Mouse (Mus musculus) embryo, embryonic 10 days (tissue): ENCODE results near the gene Macrod2.

Experiments
- DNase-seq: peaks from one replicate; pipeline ENCODE4 v3.0.0-alpha.2; 2015; ENCODE audit warnings: low spot score

Gene Macrod2

DNA sequence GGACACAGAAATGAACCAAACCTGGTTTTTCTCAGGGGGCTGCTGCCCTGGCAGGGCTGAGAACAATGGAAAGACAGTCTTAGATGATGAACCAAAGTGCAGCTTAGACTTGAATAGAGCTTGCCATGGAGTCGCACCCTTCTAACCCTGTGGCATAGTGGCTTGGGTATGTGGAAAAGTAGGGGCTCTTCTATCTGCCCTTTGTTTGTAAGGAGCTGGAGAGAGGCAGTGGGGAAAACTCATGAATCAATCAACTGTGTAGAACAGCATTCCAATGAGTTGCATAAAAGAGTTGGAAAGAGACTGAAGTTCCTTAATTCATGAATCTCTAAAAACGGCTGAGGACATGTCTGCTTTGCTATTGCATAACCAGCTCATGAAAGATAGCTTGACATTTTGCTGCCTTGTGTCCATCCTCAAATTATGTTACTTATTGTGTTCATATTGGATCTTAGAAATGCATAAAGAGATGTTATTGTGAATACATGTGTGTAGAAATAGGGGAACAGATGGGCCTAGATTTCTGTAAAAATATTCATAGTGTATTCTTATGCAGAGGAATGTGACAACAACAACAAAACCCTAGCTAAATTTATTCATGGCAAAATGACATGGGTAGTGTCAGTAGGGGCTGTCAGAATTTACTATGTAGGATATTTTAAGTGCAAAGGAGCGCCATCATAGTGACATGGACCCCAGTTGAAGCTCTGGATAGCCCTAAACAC, 197.6 kb downstream of the Macrod2 start:
- DNase-seq = no peak

DNA sequence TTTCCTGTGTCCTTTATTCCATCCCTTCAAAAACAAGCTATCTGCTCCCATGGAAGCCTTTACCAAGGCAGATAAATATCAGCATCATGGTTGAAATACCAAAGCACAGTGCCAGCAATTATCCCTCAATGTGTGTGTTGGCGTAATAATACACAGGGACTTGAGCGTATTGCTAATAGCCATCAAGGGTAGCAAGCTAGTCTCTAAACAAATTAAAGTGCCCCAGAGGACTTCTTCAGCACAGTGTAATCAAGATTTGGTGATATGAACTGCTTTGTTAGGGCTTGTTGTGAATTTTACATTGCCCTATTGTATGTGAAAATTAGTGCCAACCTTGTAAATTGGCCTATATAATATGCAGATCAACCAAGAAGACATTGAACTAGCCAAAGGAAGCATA, 201.8 kb downstream of the Macrod2 start:
- no peak for DNase-seq

DNA sequence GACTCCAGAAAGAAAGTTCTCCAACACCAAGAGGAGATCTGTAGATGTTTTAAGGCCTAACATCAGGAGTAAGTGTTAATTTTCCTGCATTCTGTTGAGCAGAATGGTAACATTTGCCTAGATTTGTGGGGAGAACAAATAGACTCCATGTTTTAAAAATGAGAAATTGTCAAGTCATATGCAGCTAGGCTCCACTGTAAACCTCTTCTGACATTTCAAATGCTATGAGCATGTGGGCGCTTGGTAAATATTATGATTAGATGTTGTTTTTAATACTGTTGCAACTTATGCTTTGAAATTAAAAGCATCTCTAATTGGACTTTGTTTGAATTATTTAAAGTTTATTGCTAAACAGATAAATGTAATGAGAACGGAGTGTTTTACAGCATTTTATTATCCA, 220.3 kb downstream of the Macrod2 start:
- DNase-seq = no peak

DNA sequence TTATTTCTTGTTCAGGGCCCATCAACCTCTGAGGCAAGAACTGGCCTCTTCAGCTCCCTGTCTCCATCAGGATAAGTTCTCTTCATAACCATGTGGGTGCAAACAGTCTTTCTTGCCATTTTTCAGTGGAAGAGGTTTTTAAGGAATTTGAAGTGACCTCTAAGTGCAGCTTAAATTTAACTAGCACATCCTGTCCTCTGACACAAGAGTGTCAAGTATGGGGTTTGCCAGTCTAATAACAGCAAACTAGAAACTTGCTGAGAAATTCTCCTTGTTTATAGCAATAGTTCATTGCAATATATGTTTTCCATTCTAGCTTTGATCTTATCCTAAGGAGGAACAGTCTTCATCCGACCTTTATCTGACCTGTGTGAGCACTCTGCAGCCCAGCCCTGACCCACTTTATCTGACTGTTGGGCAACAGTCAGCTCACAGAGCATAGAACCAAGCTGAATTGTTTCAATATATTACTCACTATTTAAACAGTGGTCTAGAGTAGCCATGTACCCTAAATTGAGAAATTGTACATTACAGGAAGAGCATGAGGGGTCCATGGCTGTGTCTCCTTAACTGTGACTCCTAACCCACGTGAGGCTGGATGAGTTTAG, 226.7 kb downstream of the Macrod2 start:
- DNase-seq = no peak

DNA sequence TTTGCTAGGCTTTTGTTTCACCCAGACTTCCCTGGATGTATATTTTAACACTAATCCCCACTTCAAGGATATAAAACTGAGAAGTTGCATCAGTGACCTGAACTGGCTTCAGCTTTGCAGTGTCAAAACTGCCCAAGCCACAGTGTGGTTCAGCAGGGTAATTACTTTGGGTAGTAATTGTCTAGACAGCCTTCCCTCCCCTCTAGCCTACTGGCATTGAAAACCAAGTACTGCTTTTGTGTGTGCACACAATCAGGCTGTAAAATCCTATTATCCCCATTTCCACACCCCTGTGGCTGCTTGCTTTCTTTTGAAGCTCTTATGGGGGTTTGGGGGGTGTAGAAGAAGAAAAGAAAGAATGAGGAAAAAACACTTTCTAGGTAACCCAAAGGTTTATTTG, 258.4 kb downstream of the Macrod2 start:
- DNase-seq = peak; percentile 56

DNA sequence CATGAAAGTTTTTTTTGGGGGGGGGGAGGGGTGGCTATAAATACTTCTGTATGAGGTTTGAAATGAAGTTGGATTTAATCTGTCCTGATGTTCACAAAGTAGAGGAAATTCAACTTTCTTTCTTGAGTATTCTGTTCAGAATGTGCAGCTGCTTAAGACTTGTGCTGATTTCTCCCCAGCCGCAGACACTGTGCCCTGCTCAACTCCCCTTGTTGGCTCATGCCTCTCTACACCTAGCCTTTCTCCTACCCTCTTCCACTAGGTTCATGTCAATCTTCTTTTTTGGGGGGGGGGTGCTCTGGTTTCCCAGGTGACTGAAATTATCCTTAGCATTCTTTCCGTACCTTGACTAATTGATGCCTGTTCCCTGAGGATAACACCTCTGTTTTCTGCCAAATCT, 258.9 kb downstream of the Macrod2 start:
- DNase-seq = no peak

DNA sequence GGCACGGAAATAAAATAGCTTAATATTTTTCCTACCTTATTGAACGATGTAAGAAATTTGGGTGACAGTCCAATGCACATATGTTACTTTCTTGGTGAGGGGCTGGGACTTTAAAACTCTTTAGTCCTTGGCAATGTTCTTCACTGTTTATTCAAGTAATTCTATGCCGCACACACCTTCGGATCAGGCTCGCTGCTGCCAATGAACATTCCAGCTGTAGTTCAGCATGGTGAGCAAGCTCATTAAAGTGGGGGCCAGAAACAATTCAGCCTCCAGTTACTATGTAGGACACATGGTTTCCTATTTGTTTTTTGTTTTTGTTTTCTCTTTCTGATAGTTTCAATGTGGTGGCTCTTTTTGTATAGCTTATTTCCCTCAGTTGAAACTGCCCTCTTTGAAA, 267.6 kb downstream of the Macrod2 start:
- DNase-seq = no peak

DNA sequence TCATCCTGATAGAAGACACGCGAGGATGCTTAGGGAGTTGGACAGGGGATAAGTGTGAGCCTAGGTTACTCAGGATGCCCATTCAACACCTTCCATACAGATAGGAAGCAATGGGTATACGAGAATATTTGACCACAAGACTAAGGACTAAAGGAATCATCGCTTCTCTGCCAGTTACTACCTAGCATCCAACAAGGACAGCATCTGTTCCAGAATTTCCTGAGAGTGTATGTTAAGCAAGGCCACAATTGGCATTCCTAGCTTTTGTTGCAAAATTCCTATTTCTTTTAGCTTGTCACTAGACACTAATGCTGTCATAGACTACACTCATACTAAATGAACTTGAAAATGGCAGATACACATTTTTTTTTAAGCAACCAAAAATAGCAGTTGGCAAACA, 269.3 kb downstream of the Macrod2 start:
- no peak for DNase-seq

DNA sequence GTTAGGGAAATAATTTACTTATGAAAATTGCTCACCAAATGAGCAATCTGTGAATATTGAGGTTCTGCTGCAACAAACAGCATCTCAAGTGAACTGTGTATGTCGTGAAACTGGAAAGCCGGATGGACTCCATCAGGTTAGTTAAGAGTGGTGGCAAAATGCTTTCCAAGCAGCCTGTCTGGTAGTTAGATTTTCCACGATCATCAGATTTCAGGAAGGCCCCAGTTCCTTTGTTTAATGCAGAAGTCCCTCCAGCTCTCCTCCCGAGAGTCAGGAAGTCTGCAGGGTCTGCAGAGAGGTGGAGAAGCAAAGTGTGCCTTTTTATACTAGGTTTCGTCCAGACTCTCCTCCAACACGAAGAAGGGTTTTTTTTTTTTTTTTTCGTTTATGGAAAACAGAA, 271.7 kb downstream of the Macrod2 start:
- DNase-seq = no peak

DNA sequence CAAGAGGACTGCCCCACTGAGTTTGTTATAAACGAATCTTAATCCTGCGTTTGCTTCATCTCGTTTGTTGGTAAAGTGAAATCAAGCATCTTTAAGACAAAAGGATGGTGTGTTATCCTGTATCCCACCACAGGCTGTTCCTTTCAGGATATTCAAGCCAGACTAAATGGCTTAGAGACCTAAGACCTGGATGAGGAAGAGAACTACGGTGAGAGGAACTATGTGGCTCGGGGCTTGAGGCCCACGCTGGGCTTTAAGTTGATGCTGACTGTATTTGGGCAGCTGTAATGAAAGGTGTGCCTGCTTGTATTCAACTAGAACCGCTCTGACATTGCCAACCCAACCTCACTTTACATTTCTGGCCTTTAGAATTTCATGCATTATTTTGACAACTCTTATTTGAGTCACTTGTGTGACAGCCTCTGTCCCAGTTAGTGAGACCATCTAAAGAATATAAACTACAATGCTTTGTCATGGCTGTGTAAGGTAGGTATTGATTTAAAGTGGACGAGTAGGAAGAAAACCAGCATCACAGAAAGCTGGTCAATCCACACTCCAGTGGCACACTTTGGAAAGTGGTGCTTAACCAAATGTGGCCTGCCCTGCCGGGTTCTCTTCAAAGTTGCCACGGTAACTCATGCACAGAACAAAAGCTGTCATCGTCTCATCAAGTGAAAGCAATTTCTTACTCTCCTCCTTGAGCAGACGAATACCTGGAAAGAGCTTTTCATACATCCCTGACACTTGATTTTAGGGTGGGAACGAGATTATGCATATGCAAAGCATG, 272.3 kb downstream of the Macrod2 start:
- peak; percentile 36 for DNase-seq

DNA sequence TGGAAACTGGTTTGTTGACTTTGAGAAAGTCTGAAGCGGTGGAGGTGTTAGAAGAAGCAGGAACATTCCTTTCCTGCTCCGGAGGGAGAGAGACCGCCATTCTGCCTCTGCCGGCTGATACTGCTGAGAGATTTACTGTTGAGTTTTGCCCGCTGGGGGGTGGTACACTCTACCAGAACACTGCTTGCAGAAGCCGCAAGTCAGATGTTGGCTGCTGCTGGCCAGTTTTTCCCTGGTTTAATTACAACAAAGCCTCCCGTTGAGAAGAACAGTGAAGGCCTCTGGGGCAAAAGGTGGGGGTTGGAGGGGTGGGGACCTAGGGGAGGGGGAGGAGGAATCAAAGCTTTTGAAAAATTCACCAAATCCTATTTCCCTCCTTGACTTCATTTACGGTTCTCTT, 273.2 kb downstream of the Macrod2 start:
- DNase-seq = peak; percentile 89

DNA sequence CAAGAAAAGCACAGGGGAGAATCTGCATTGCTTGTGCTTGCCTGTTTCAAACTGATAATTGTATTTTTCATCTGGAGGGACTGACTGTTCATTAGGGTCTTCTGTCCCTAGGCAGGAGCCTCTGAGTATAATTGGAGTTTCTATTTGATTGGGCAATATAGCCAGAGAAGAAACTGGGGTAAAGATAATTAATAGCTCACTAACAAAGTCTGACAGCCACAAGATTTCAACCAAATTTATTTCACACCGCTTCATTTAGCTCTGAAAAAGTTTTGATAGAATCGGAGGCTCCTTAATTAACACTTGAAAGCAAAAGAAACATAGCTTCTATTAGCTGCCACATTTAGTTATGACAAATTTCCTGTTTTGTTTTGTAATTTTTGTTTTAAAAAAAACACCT, 274.0 kb downstream of the Macrod2 start:
- DNase-seq = no peak

DNA sequence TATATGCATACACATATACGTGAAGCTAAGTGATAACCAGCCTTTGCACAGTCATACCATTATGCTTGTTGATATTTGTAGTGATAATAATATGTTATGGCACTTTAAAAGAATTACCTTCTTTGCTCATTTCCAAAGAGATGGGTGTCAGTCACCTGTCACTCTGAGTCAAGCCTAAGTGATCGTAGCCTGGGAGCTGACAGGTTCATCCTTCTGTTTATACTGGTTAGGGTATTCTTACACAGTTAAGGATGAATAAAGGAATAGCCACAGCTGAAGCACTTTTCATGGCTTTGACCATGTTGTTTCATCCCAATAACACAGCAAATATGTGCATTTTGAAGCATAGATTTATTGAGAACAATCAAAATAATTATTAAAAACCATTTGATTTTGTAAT, 274.7 kb downstream of the Macrod2 start:
- no peak for DNase-seq

DNA sequence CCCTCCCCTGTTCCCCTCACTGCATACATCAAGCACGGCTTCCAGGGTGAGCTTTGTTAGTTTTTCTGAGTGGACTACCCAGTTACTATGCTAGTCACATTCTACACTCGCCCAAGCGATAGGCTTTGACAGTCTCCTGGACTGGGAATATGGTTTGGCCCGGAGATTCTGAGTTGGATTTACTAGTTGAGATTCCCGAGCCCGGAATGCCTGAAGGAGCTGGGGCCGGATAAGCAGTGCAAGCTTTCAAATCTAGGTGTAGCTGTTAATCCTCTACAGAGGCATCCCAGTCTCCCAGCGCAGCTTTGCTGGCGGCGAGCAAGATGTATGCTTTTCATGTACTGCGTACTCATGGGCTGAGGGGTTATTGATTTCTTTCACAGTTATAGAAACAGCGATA, 275.3 kb downstream of the Macrod2 start:
- DNase-seq = peak; percentile 54

DNA sequence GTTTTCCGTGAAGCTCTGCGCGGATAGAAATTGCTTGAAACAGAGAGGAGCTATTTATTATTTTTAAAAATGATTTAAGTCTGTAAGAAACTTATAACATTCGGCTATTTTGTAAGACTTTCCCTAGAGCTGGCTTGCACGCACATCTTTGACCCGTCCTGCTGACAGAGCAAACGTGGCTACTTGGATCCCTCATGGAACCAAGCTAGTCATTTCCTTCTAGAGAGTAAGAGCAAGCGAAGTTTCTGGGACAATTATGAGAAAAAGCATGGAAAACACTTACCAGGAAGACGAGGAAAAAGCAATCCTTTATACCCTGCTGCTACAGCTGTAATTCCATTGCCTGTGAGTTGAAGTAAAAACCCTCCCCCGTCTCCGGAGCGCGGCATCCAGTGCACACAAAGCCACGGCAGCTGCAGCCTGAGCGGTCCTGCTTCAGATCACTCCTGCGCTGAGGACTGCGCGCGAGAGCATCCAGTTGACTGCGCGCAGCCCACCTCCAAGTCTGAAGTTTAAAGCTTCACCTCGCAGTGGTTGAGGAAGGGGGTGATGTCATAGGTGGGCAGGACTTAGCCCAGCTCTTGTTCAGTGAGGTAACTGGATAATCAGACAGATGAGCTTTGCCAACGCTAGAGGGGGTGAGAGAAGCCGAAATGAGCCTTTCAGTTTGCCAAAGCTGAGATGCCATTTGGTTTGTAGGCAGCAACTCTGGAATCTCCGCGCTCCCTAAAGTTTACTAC, 276.0 kb downstream of the Macrod2 start, which contains the start of gene Flrt3:
Gene Flrt3, minus strand, starts transcription at position 507 of the 740 bp plus-strand sequence.
- DNase-seq = peak; percentile 99

DNA sequence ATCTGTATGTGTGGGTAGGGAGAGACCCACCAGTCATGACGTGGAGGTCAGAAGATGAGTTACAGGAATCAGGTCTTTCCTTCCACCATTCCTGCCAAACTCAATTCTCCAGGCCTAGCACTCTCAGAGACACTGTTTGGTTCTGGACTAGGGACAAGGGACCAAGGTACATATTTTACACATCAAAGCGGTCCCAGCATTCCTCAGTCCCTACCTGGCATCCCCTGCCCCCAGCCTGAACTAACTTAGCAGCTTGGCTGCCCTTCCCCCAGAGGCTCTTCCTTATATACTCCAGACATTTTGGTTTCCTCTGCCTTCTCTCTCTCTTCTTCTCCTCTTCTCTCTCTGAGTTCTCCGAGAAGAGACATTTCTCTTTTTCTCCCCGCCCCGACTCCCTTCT, 278.4 kb downstream of the Macrod2 start:
- DNase-seq = no peak

DNA sequence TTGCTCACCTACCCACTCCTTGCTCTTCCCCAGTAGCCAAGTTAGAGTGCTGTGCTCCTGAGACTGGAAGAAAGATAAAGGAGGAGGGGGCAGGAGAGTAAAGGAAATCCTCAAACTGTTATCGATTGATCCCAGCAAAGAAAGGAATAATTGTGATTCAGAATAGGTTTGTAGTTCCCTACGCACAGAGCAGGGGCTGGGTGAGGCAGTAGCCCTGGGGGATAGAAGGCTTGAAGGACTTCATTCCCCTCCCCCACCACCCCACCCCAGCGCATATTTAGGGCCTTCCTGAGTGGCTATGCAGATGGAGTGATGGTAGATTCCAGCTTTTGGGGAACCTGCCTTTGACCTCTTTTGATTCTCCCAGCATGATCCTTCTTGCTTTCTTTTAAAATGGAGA, 281.6 kb downstream of the Macrod2 start:
- DNase-seq = no peak

DNA sequence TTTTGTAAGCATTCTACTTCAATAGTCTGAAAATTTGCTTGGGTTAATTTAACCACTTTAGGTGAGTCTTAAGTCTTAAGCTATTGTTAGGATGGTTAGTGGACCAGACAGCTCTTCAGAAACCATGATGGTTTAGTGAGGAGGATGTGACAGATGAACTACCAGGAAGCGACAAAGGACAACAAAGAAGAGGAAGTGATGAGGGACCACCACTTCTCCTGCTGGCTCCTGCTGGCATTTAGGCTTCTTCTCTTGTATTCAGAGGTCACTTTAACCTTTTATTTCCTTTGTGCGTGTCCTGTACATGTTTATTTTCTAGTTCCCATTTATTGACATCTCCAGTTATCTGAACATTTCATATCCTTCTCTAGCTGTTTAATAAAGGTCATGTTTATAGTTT, 295.8 kb downstream of the Macrod2 start:
- DNase-seq = no peak

DNA sequence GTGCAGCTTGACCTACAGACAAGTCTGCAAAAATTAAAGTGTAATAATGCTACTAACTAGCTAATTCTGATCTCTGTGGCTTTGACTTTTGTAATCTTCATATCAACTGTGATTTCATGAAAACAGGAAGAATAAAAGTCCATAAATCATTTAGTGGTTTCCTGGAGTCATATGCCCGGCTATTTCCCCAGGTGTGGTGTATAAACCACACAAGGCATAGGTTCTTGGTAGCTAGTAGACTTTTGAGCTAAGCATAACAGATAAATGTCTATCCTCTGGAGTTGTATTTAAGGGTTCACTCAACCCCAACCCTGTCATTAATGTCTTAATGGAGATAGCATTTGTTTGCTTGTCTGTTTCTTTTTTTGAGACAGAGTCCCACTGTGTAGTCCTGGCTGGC, 296.3 kb downstream of the Macrod2 start:
- DNase-seq = no peak

DNA sequence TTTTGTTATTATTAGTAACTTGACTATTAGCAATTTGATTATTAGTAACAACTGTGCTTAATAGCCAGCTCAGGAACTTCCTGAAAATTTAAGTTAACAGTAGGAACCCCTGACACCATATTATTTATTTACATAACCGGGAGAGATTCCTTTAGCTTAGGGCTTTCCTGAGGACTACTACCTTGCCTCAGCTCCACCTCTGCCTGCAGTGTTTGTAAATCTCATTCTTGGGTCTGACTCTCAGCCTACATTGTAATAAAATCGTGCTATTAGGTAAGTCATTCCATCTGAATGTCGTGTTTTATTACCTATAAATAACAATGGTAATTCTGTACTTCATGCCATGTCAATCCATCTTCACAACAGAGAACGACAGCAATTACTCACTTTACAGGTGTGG, 297.4 kb downstream of the Macrod2 start:
- no peak for DNase-seq

DNA sequence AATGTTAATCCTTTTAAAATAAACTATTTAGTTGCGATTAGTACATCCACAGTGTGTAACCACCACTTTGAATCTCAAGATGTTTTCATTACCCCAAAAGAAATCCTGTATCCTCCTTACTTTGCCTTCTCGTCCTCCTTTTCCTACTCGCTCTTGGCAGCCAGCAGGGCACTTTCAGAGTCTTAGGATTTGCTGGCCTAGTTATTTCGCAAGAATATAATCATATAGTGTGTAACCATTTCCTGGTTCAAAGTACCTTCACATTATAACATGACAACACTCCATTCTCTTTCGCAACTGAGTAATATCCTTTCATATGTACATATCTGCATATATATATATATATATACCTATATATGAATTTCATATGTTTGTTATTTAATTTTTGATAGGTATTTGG, 298.7 kb downstream of the Macrod2 start:
- DNase-seq = no peak

DNA sequence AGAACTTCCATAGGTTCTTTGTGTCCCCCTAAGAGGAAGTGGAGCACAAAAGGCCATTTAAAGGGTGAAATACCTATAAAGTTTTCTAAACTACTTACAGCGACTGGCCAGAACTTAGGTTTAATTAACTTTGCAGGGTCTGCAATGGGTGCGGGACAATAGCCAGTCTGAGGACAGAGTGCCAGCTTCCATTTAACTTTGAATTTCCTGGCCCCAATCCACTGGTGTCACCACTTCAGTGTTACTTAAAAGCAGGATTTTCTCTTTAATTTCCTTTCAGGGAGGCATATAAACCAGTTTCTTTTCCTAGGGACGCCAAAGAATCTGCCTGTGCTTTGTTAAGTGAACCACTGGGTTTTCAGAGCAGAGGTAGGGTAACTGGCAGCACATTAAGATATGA, 303.5 kb downstream of the Macrod2 start:
- no peak for DNase-seq

DNA sequence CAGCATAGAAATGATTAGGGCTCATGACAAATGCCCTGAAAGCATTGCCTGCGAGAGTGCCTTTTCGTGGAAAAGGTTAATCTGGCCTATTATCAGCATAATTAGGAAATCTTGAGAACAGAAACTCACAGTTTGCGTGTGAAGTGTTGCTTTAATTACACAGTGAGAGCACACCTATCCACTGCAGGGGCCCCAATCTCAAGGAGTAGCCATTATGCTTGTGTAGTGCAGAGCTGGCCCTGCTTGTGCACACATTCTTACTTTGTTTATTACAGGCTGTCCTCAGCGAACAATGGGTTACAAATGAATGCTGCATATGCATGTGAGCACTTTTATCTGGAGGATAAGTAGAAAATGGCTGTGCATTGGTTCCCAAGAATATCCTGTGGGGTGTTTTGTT, 308.3 kb downstream of the Macrod2 start:
- no peak for DNase-seq
